Mouse (Mus musculus): Measurements from ENCODE around the gene Sod2. TPM values are rescaled to one million over a fixed set of nuclear protein-coding genes. Genes with fewer than 3 reads are reported as not detected.

Gene Sod2
- polyA plus RNA-seq (2017; shearing (Covaris generic)) = 132 TPM

DNA sequence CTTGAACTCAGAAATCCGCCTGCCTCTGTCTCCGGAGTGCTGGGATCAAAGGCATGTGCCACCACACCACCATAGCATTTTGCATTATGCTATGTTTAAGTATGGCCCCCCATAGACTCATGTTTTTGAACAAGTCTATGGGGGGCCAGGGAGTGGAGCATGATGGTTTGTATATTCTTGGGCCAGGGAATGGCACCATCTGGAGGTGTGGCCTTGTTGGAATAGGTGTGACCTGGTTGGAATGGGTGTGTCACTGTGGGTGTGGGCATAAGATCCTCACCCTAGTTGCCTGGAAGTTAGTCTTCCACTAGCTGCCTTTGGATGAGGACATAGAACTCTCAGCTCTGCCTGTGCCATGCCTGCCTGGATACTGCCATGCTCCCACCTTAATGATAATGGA, at the start of gene Sod2:
Gene Sod2 (plus strand): TSS at position 301 of the 400 bp plus-strand sequence.

DNA sequence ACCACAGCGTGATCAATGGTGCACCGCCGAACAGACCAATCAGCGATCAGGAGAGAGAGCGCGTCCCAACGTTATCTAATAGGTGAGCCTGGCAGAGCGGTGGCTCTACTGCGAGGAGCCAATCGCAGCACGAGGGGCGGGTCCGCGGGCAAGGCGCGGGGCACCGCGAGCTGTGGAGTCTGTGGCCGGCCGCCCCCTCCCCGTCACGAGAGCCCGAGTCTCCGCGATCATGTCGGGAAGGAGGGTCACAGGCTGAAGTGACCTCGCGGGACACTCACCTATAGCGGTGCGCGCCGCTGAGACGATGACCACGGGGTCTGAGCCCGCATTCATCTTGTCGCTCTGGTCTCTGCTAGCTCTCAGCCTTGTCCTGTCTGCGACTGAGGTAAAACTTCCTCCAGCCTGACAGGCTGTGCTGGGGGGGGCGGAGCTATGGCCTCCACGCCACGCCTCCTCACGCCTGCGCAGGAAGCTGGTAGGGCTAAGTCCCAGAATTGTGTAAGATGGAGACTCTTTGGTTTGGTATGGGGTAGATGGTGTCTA, 46.2 kb upstream of the Sod2 start, which contains the start of gene Acat2:
Gene Acat2 (minus strand): TSS at position 417 of the 543 bp plus-strand sequence.

GRCm38 (mm10) chr17:12994069-12994468, 12.6 kb upstream of the Sod2 start, which contains the start of gene Wtap:
TSS of gene Wtap (minus strand) at chr17:12994169.

DNA sequence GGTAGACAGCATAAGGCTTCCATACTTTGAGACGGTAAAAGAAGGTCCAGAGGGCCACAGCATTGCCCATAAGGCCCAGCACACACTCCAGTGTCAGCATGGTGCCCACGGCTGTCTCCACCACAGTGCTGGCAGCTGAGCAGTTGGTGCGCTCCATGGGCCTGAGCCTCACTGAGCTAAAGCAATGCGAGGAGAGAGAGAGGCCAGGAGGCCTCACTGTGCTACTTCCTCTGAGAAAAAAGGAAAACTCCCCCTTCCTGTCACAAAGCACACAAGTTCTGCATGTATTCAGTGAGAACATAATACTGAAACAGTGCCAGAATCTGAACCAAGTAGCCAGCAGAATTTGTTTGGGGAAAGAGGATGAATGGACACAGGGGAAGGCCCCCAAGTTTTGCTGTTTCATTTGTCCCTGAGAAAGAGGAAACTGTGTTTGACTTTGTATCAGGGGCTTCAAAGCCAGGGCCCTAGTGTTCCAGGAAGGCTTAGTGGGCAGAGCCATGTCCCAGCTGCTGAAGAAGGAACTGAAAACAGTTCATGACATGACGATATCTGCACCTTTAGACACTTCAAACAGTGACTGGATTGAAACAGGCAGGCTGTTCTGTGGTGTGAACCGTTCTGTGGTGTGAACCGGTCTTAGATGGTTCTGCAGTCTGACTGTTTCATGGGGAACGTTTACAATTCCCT, 45.6 kb downstream of the Sod2 start, which contains the start of gene Gpr31b:
Gene Gpr31b (minus strand): TSS at position 173 of the 690 bp plus-strand sequence.

GRCm38 (mm10) chr17:13060804-13061203, 54.2 kb downstream of the Sod2 start, which contains the start of gene Tcp10b:
TSS of gene Tcp10b (plus strand) at chr17:13061104.

Other genes with a start within 250 kb of the Sod2 start
- gene Igf2r, start 237.2 kb upstream of the Sod2 start, polyA plus RNA-seq (2017; shearing (Covaris generic)) = 34.5 TPM
- gene Mas1, start 138.7 kb upstream of the Sod2 start, polyA plus RNA-seq (2017; shearing (Covaris generic)) = not detected
- not detected for gene Mrgprh, start 130.8 kb upstream of the Sod2 start, polyA plus RNA-seq (2017; shearing (Covaris generic))
- 0.41 TPM for gene Pnldc1, start 96.6 kb upstream of the Sod2 start, polyA plus RNA-seq (2017; shearing (Covaris generic))
- 255 TPM for gene Tcp1, start 91.1 kb upstream of the Sod2 start, polyA plus RNA-seq (2017; shearing (Covaris generic))
- gene Mrpl18, start 90.5 kb upstream of the Sod2 start, polyA plus RNA-seq (2017; shearing (Covaris generic)) = 164 TPM
- 1.4 TPM for gene Acat3, start 66.2 kb upstream of the Sod2 start, polyA plus RNA-seq (2017; shearing (Covaris generic))
- gene Acat2, start 46.1 kb upstream of the Sod2 start, polyA plus RNA-seq (2017; shearing (Covaris generic)) = 47.0 TPM
- 17.3 TPM for gene Wtap, start 12.7 kb upstream of the Sod2 start, polyA plus RNA-seq (2017; shearing (Covaris generic))
- not detected for gene Gpr31b, start 45.5 kb downstream of the Sod2 start, polyA plus RNA-seq (2017; shearing (Covaris generic))
- gene Tcp10b, start 54.3 kb downstream of the Sod2 start, polyA plus RNA-seq (2017; shearing (Covaris generic)) = 0.31 TPM
- gene Unc93a, start 125.0 kb downstream of the Sod2 start, polyA plus RNA-seq (2017; shearing (Covaris generic)) = not detected
- gene Smok2a, start 214.3 kb downstream of the Sod2 start, polyA plus RNA-seq (2017; shearing (Covaris generic)) = not detected
- not detected for gene Smok2b, start 223.4 kb downstream of the Sod2 start, polyA plus RNA-seq (2017; shearing (Covaris generic))

Data from CD4-positive, CD25-positive, alpha-beta regulatory T cell, adult 9 weeks (primary cell).